Mouse (Mus musculus): ENCODE measurements around the gene Tnfaip3.
A peak's percentile ranks its signal among the peaks of the same experiment; 100 is the strongest.

DNA sequence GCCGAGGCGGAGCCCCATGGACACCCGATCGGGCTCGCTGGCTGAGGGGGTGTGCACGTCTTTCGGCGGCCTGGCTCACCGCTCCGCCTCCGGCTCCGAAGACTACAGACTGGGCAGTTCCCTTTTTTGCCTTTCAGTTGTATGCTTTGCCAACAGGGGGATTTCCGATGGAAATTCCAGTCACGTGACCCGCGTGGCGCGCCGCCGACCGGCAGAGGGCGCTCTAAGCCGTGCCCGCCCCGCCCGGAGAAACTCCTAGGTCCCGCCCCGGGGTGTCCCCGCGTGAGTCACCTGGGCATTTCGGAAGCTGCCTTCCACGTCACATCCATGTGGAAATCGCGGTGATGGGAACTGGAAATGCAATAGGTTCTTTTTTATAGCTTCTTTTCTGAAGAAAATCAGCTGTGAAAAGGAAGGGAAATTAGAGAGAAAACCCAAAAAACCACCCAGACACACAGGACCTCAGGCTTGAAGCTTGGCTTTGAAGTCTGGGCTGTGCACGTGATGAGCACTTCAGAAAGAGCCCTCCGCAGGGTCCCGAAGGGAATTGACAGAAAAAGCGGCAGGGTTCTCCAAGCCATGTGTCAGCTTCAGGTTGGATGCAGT, at the start of gene Tnfaip3:
- TF ChIP-seq CTCF (IDR thresholded peaks at IDR 0.05; ENCODE audit: borderline replicate concordance, extremely low read depth, insufficient read depth, insufficient read length) (peak; percentile 99), POLR2A (IDR thresholded peaks at IDR 0.05; ENCODE audit: borderline replicate concordance, extremely low read depth, insufficient read depth, insufficient read length, poor library complexity, severe bottlenecking) (peak; percentile 63; the same call in 1 of the 2 replicates)

Measured in brain, embryonic 14.5 days (tissue).